Mouse (Mus musculus) hindbrain, embryonic 13.5 days (tissue): ENCODE results near the gene Zcchc3. TPM values are rescaled to one million over a fixed set of nuclear protein-coding genes. Genes with fewer than 3 reads are reported as not detected.

Experiments used
- ATAC-seq: fragments of 200-750 bp; cut with Nextera tagmentation; 2 replicates; pipeline ENCODE4 v1.8.0; 2017; ENCODE audit warnings: moderate TSS enrichment; ENCODE audit not compliant: low FRiP score
- H3K27ac ChIP-seq: fragments of 300-500 bp; sonication (generic); 2 replicates; pipeline ENCODE4 v1.5.1; 2015; ENCODE audit warnings: inconsistent platforms, mild to moderate bottlenecking, moderate library complexity
- H3K27me3 ChIP-seq: fragments of 300-500 bp; sonication (generic); 2 replicates; pipeline ENCODE4 v1.6.1; 2015; ENCODE audit warnings: mild to moderate bottlenecking, inconsistent platforms
- H3K36me3 ChIP-seq: fragments of 300-500 bp; sonication (generic); 2 replicates; pipeline ENCODE4 v1.6.1; 2015; ENCODE audit warnings: mild to moderate bottlenecking, inconsistent platforms
- H3K4me1 ChIP-seq: fragments of 300-500 bp; sonication (generic); replicated peaks from 2 replicates; pipeline ENCODE4 v1.6.1; 2015; ENCODE audit warnings: inconsistent platforms
- H3K4me2 ChIP-seq: fragments of 300-500 bp; sonication (generic); 2 replicates; pipeline ENCODE4 v1.6.1; 2015; ENCODE audit warnings: inconsistent platforms, mild to moderate bottlenecking, moderate library complexity
- H3K4me3 ChIP-seq: fragments of 300-500 bp; sonication (generic); 2 replicates; pipeline ENCODE4 v1.5.1; 2015; ENCODE audit warnings: mild to moderate bottlenecking, inconsistent platforms
- H3K9ac ChIP-seq: fragments of 300-500 bp; sonication (generic); 2 replicates; pipeline ENCODE4 v1.6.1; 2015; ENCODE audit warnings: mild to moderate bottlenecking, inconsistent platforms
- H3K9me3 ChIP-seq: fragments of 300-500 bp; sonication (generic); 2 replicates; pipeline ENCODE4 v1.6.1; 2016; ENCODE audit warnings: inconsistent platforms
- WGBS: fragments of 180-500 bp; shearing (Covaris S2); methylation state at CpG from one replicate; pipeline ENCODE4 v1.1.7; 2015; 5-methylcytosine and 5-hydroxymethylcytosine counted together
- polyA plus RNA-seq: library from polyadenylated mRNA; unstranded; fragments of >200 nt; fragmentation: Nextera tagmentation; extraction: Ambion mirVana; gene quantifications from 2 replicates; pipeline ENCODE4 v1.2.1, GENCODE M21; 2015

Zcchc3 gene
- polyA plus RNA-seq, 1 experiment from 2014 or later: 21.5 TPM

DNA sequence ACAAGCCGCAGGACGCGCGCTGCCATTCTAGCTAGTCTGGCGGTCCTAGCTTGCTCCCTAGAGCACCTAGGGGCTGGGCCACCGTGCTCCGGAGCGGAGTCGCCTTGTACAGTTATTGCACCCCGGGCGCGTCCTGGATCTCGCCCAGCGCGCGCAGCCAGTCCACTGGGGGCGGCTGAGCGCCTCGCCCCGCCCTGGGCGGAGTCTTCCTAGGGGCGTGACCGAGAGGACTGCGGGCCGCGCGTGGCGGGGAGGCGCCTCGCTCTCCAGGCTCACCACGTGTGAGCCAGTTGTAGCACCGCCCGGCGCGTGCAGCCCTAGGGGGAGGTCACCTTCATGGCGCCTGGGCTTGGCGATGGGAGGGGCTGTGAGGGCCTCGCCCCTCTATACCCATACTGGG is 16.1 kb downstream of the Zcchc3 start:
- Histone ChIP-seq H3K4me2 (peak overlapping the region; percentile 97), H3K4me3 (peak overlapping the region; percentile 86), H3K36me3 (0 out of 2 replicates have a peak, but pooled peaks cover 6% of the 10 kb centered on the region), H3K27me3 (no peaks in the 10 kb centered on the region), H3K27ac (peak overlapping the region; percentile 100), H3K9ac (peak overlapping the region; percentile 99), H3K4me1 (peaks cover 42% of the 10 kb centered on the region), H3K9me3 (no peaks in the 10 kb centered on the region)
- under 1% methylated on average over 38 of the region's 38 CpGs for WGBS
- peak; percentile 77 for ATAC-seq

DNA sequence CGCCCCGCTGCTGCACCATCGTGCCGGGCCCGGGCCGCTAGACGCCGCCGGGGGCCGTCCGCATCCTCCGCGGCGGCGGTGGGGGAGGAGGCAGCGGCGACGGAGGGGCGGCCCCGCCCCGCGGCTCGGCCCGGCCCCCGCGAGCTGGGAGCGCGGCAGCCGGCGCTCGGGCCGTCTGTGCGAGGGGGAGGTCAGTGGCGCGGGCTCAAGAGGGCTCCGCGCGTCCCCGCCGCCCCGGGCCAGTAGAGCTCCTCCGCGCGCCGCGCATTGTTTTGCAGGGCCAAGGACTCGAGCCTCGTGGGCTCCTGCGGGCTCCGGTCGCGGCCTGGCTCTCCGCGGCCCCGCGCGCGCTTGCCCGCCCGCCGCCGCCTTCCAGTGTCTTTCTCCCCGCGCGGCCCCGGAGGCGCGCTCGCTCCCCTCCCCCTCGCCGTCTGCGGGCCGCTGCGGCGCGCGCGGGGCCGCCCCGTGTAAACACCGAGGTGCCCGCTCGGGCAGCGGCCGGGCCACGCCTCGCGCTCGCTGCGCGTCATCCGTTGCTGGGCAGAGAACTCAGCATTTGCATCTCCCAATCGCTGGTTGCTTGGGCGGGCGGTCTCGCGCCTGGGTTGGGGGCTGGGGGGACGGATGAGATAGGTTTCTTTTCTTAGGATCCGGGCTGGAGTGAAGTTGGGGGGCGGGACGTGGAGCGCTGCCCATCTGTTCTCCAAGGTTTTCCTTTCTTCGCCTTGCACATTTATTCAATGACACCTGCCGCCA is 17.0 kb downstream of the Zcchc3 start, which contains the start of gene Sox12:
Gene Sox12, minus strand, starts transcription at position 384 of the 756 bp plus-strand sequence.
- Histone ChIP-seq H3K27ac (peak within 1 kb of the TSS; percentile 100), H3K9ac (peak within 1 kb of the TSS; percentile 99), H3K4me2 (peak within 1 kb of the TSS; percentile 97), H3K4me1 (peaks cover 51% of the 10 kb centered on the region), H3K4me3 (peak within 1 kb of the TSS; percentile 86), H3K36me3 (peaks cover 9% of the 10 kb centered on the region; the same call in 1 of the 2 replicates), H3K27me3 (no peaks in the 10 kb centered on the region), H3K9me3 (no peaks in the 10 kb centered on the region)
- peak; percentile 71 for ATAC-seq
- WGBS: under 1% methylated on average over 87 of the region's 104 CpGs

DNA sequence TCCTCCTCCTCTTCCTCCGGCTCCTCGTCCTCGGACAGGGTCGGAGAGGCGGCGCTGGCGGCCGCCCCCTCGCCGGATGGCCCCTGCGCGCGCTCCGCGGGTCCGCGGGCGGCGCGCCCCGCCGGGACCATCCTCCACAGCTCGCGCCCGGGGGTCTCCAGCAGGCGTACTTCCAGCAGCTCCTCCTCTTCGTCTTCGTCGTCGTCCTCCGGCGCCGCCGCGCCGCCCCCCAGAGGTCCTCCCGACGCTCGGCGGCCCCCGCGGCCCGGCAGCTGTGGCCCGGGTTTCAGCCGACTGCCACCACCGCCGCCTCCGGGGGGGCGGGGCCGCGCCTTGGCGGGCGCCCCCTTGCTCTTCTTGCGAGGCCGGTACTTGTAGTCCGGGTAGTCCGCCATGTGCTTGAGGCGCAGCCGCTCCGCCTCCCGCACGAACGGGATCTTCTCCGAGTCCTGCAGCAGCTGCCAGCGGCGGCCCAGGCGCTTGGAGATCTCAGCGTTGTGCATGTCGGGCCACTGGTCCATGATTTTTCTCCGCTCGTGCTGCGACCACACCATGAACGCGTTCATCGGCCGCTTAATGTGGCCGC is 17.7 kb downstream of the Zcchc3 start:
- Histone ChIP-seq H3K4me2 (peak overlapping the region; percentile 97), H3K27me3 (no peaks in the 10 kb centered on the region), H3K4me1 (peaks cover 56% of the 10 kb centered on the region), H3K9ac (peak overlapping the region; percentile 99), H3K36me3 (peaks cover 9% of the 10 kb centered on the region; the same call in 1 of the 2 replicates), H3K27ac (peak overlapping the region; percentile 100), H3K4me3 (peak overlapping the region; percentile 86), H3K9me3 (no peaks in the 10 kb centered on the region)
- ATAC-seq: peak; percentile 3; the same call in 1 of the 2 replicates
- WGBS: under 1% methylated on average over 74 of the region's 77 CpGs

DNA sequence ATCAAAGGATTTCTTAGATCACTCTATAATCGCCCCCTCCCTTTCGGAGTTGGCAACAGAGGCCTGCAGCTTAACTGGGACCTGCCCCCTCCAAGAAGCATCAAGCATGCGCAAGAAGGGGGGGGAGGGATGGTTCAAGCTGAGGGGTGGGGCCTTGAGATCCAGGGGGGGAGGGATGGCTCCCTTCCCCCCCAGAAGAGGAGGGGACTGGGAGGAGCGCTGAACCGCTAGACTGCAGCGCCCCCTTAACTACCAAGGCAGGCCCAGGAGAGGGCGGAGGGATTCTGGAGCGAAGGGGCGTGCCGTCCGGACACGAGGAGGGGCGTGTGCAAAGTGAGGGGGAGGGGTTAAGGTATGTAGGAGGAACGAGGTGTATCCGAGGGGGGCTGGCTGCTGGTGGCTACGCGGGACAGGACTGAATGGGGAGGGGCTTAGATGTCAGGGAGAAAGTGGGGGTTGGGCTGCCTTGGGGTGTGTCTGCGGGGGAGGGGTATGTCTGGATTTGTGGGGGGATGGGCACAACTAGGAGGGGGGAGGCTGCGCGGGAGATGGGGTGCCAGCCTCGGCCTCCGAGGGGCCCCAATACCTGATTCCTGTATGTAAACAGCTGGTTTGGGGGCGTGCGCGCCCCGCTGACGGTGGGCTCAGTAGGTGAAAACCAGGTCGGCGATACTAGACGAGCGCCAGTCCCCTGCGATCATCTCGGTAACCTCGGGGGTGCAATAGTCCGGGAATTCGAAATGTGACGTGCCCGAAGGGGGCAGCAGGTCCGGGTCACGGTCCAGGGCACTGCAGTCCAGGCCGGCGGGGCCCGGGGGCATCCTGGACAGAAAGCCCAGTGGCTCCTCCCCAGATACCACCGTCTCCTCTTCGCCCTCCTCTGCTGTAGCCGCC is 18.5 kb downstream of the Zcchc3 start:
- Histone ChIP-seq H3K4me3 (peak overlapping the region; percentile 86), H3K27ac (peak overlapping the region; percentile 100), H3K36me3 (peaks cover 9% of the 10 kb centered on the region; the same call in 1 of the 2 replicates), H3K9ac (peak overlapping the region; percentile 99), H3K27me3 (no peaks in the 10 kb centered on the region), H3K4me2 (peak overlapping the region; percentile 97), H3K4me1 (peaks cover 56% of the 10 kb centered on the region), H3K9me3 (no peaks in the 10 kb centered on the region)
- peak; percentile 53 for ATAC-seq
- WGBS: under 1% methylated on average over 45 of the region's 46 CpGs

DNA sequence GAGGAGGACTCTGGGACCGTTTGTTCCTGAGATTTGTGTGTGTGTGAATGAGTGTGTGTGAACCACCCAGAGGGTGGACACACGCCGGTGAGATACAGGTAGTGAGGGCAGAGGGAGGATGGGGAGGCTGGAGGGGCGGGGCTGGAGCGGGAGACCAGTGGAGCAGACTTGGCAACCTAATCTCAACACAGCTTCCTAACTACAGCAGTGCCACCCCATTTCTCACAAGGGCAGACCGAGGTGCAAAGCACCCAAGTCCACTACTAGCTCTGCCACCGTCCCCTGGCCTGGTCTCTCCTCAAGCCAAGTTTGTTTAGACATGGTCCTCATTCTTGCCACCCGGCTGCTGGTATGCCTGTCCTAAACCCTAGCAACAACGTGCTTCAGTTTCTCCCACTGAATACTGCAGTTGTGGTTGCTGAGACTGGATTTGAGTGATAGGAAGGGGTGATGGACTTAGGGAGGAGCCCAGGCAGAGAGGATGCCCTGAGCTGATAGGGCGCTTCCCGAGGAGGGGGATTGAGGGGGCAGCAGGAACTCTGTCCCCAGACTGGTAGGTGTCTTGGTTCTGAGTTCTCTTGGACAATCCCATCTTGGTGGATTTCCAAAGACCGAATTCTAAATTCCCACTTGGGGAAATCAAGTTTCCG is 19.4 kb downstream of the Zcchc3 start:
- H3K9ac ChIP-seq: peak overlapping the region; percentile 99
- no peaks in the 10 kb centered on the region for H3K9me3 ChIP-seq
- peaks cover 54% of the 10 kb centered on the region for H3K4me1 ChIP-seq
- H3K36me3 ChIP-seq: peaks cover 9% of the 10 kb centered on the region; the same call in 1 of the 2 replicates
- peak overlapping the region; percentile 86 for H3K4me3 ChIP-seq
- WGBS: 31% methylated on average over 13 of the region's 13 CpGs
- H3K27me3 ChIP-seq: no peaks in the 10 kb centered on the region
- peak overlapping the region; percentile 97 for H3K4me2 ChIP-seq
- ATAC-seq: no peak
- H3K27ac ChIP-seq: peak overlapping the region; percentile 100

DNA sequence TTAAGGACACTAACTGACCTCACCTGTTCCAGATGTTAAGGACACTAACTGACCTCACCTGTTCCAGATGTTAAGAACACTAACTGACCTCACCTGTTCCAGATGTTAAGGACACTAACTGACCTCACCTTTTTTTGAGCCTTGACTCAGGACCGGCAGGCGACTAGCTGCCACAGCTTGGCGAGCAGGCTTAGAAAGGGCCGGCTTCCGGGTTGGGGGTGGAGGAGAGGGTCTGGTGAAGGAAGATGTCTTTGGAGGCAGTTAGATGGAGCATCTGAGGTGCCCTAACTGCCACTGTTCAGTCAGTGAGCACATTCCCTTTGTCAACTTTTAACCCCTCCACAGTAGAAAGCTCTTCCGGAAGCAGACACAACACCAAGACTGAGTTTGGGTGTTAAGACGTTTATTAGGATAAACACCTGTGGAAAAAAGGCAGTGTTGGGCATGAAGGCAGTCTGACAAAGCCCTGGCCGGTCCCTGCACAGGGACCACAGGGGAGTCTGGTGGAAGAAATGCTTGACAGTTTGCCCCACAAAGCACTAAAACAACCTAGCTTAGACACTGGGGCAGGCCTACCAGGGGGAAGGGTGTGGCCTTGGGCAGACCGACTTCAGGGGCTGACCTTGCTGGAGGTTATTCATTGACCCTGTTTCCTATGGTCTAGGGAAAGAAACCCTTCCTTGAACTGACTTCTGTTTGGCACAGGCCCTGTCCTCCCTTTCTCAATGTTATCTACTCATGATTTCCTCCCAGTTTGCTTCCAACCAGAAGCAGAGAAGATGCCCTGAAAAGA is 21.4 kb downstream of the Zcchc3 start:
- Histone ChIP-seq H3K9ac (peak overlapping the region; percentile 99; the same call in 1 of the 2 replicates), H3K4me3 (peak overlapping the region; percentile 86), H3K4me1 (peaks cover 36% of the 10 kb centered on the region), H3K36me3 (peaks cover 9% of the 10 kb centered on the region; the same call in 1 of the 2 replicates), H3K4me2 (peak overlapping the region; percentile 97), H3K27me3 (no peaks in the 10 kb centered on the region), H3K9me3 (no peaks in the 10 kb centered on the region), H3K27ac (peak overlapping the region; percentile 24; the same call in 1 of the 2 replicates)
- 52% methylated on average over 9 of the region's 9 CpGs for WGBS
- ATAC-seq: no peak

DNA sequence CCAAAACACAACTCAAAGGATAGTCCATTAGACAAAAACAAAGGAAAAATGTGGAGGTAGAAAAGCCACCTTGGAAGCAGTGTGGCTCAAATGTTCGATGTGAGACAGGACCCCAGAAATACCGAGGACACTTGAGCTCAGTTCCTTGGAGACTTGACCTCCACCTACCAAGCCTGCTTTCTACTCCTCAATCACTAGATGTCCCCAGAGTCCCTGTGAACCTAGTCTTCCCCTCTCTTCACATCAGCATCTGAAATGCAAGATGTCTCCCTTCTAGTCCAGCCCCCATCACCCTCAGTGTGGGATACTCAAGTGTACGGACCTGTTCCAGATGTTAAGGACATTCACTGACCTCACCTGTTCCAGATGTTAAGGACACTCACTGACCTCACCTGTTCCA is 22.0 kb downstream of the Zcchc3 start:
- H3K4me3 ChIP-seq: no peak overlapping the region
- H3K27me3 ChIP-seq: no peaks in the 10 kb centered on the region
- 0 out of 2 replicates have a peak overlapping the region, but pooled peaks have one; percentile 44 for H3K27ac ChIP-seq
- WGBS: 10% methylated on average over 3 of the region's 3 CpGs
- ATAC-seq: no peak
- peaks cover 36% of the 10 kb centered on the region for H3K4me1 ChIP-seq
- H3K36me3 ChIP-seq: peaks cover 9% of the 10 kb centered on the region; the same call in 1 of the 2 replicates
- H3K9ac ChIP-seq: no peak overlapping the region
- no peak overlapping the region for H3K4me2 ChIP-seq
- no peaks in the 10 kb centered on the region for H3K9me3 ChIP-seq

DNA sequence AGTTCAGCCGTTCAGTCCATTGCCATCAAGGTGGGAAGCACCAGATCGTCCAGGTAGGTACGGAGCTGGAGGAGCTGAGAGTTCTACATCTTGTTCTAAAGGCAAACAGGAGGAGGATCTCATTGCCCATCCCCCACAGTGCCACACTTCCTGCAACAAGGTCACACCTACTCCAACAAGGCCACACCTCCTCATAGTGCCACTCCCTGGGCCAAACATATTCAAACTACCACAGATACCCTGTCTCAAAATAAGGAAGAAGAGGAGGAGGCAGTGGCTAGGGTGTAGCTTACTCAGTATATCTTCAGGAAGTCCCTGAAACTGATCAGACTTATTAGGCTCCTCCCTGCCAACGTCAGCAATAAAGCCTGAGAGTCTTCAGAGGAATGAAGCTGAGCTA is 30.6 kb downstream of the Zcchc3 start:
- WGBS: 83% methylated on average over 4 of the region's 4 CpGs
- no peaks in the 10 kb centered on the region for H3K9me3 ChIP-seq
- H3K27me3 ChIP-seq: no peaks in the 10 kb centered on the region
- H3K4me3 ChIP-seq: no peak overlapping the region
- H3K36me3 ChIP-seq: no peaks in the 10 kb centered on the region
- no peak for ATAC-seq
- H3K4me1 ChIP-seq: no peaks in the 10 kb centered on the region
- no peak overlapping the region for H3K27ac ChIP-seq
- H3K4me2 ChIP-seq: no peak overlapping the region
- no peak overlapping the region for H3K9ac ChIP-seq

DNA sequence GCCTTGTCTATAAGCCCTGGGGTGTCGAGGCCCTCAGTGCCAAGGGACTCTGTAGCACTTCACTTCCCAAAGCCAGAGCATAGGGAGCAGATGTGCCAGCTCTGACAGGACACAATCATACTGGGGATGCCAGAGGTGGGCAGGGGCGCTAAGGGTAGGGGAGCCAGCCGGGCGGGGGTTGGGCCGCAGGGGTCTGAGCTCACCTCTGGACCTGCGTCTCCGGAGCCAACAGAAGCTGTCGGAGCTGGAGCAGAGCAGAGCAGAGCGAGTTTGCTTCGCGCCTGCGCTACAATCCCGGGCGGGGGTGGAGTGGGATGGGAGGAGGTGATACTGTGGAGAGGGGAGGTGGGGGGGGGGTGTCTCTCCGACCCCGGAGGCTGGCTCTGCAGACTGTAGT is 38.5 kb downstream of the Zcchc3 start, which contains the start of gene Nrsn2:
Gene Nrsn2, minus strand, starts transcription at position 294 of the 397 bp plus-strand sequence.
- peak; percentile 82 for ATAC-seq
- Histone ChIP-seq H3K27ac (peak within 1 kb of the TSS; percentile 95), H3K4me2 (peak within 1 kb of the TSS; percentile 63), H3K9me3 (no peaks in the 10 kb centered on the region), H3K36me3 (no peaks in the 10 kb centered on the region), H3K4me3 (peak within 1 kb of the TSS; percentile 40), H3K9ac (peak within 1 kb of the TSS; percentile 74), H3K27me3 (no peaks in the 10 kb centered on the region), H3K4me1 (peaks cover 36% of the 10 kb centered on the region)
- under 1% methylated on average over 16 of the region's 16 CpGs for WGBS

DNA sequence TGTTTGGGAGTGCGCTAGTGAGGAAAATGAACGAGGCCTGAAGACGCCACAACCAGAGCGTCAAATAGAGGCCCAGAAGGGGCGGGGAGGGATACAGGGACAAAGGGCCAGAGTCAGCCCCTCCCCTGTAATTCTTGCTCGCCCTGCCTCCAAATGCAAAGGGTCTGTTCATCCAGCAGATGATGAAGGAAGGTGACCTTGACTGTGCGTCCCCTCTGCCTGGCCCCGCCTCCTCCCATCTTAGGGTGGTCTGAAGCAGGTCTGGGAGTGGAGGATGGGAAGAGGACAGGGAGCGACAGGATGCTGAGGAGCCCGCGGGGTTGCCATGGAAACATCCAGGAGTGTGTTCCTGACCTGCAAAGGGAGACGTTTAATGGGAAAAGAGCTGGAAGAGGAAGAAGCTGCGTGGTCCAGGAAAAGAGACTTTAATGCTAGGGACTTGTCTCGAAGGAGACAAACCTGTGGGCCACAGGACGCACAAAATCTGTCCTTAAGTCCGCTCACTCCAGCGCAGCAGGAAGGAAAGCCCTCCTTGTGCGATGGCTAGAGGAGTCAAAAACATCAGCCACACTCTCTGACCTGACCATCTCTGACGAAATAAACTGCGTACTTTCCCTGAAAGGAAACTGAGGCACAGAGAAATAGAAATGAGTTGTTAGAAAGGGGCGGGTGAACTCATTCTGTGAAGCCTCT is 39.0 kb downstream of the Zcchc3 start:
- no peaks in the 10 kb centered on the region for H3K36me3 ChIP-seq
- 2% methylated on average over 21 of the region's 21 CpGs for WGBS
- H3K4me3 ChIP-seq: peak overlapping the region; percentile 40
- H3K4me1 ChIP-seq: peaks cover 36% of the 10 kb centered on the region
- peak overlapping the region; percentile 95 for H3K27ac ChIP-seq
- H3K27me3 ChIP-seq: no peaks in the 10 kb centered on the region
- peak overlapping the region; percentile 74 for H3K9ac ChIP-seq
- H3K4me2 ChIP-seq: peak overlapping the region; percentile 63
- ATAC-seq: peak; percentile 90
- H3K9me3 ChIP-seq: no peaks in the 10 kb centered on the region
